ENCODE assay signal across 26 mouse cellular contexts in the genomic region with DNA sequence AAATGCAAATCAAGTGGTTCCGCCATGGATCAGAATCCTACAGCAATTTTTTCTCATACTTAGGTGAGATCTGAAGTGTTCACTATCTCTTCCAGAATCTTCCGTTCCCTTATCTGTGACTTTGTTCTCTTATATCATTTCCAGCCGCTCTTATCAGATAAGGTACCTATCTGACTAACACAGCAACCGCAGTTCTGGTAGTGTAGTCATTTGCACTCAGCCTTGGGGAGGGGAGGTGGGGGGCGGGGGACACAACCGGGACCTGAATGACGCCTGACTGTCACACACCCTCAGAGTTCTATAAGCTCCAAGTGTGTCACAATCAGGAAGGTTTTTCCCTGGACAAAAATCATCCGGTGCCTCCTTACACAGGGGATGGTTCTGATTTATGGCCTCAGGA. TPM values are rescaled to one million over a fixed set of nuclear protein-coding genes. Genes with fewer than 3 reads are reported as not detected.
DNase-seq lines count a peak whose midpoint lies in the region; ATAC-seq and TF ChIP-seq lines count a peak whose summit lies in the region.
"Had no signal": no experiment of that assay in that cellular context is flagged by ENCODE, and none has a peak within 500 bp of the region (broad histone marks: within the 10 kb centered on the region; RNA-seq: fewer than 3 reads in every experiment).

No protein-coding gene starts in this region.

- 35% methylated on average over 8 of the region's 8 CpGs for WGBS in intestine, postnatal 0 days

- H3K27ac ChIP-seq in intestine, postnatal 0 days (ENCODE audit: low read depth, low read length): no peak overlapping the region
- H3K27ac ChIP-seq: embryonic facial prominence, embryonic 13.5 days; forebrain, embryonic 10.5 days; forebrain, embryonic 15.5 days; heart, embryonic 10.5 days; heart, embryonic 15.5 days; lung, embryonic 15.5 days; midbrain, embryonic 10.5 days; neural tube, embryonic 15.5 days had no signal

- no peak for TF ChIP-seq CTCF in intestine, postnatal 0 days (IDR thresholded peaks at IDR 0.05; ENCODE audit: low read depth)

- no peaks in the 10 kb centered on the region for H3K27me3 ChIP-seq in intestine, postnatal 0 days (replicated peaks; ENCODE audit: control insufficient read depth, insufficient read depth, low read length)
- H3K27me3 ChIP-seq: embryonic facial prominence, embryonic 13.5 days; forebrain, embryonic 15.5 days; heart, embryonic 15.5 days; lung, embryonic 15.5 days; neural tube, embryonic 15.5 days had no signal

- no peaks in the 10 kb centered on the region for H3K4me1 ChIP-seq in intestine, postnatal 0 days (replicated peaks; ENCODE audit: control insufficient read depth, insufficient read depth, low read length)
- H3K4me1 ChIP-seq: embryonic facial prominence, embryonic 13.5 days; forebrain, embryonic 10.5 days; forebrain, embryonic 15.5 days; heart, embryonic 10.5 days; heart, embryonic 15.5 days; lung, embryonic 15.5 days; midbrain, embryonic 10.5 days; neural tube, embryonic 15.5 days had no signal

- no peak overlapping the region for H3K9ac ChIP-seq in intestine, postnatal 0 days (ENCODE audit: low read depth, low read length)
- H3K9ac ChIP-seq: embryonic facial prominence, embryonic 13.5 days; forebrain, embryonic 15.5 days; heart, embryonic 15.5 days; lung, embryonic 15.5 days; neural tube, embryonic 15.5 days had no signal

- DNase-seq in 416B (ENCODE audit: low read depth): peak; percentile 80
- DNase-seq in CD4-positive, CD25-positive, alpha-beta regulatory T cell, adult 2 months (ENCODE audit: low read depth, low spot score): peak; percentile 66
- DNase-seq in spleen, adult 18-20 months: no peak
- no peak for DNase-seq in adrenal gland, postnatal 4 days (ENCODE audit: low spot score in 2 of 2)
- no peak for DNase-seq in spleen, postnatal 36 days (ENCODE audit: low spot score in 2 of 2)
- DNase-seq: adrenal gland, postnatal 10 days; B cell, adult 2 months; cerebellum, adult 18-20 months; cerebellum, postnatal 10 days; gastrocnemius, postnatal 25 days; heart, adult 11 months; kidney, adult 18-20 months; kidney, postnatal 10 days; layer of hippocampus, adult 9-11 months; right cerebral cortex, adult 18-20 months had no signal

- H3K4me3 ChIP-seq in intestine, postnatal 0 days (ENCODE audit: low read depth, low read length): no peak overlapping the region
- H3K4me3 ChIP-seq: embryonic facial prominence, embryonic 13.5 days; forebrain, embryonic 10.5 days; forebrain, embryonic 15.5 days; heart, embryonic 10.5 days; heart, embryonic 15.5 days; lung, embryonic 15.5 days; midbrain, embryonic 10.5 days; neural tube, embryonic 15.5 days had no signal

- peak overlapping the region; percentile 25; the same call in 1 of the 2 replicates for H3K4me2 ChIP-seq in intestine, postnatal 0 days (replicated peaks; ENCODE audit: low read depth)
- H3K4me2 ChIP-seq: embryonic facial prominence, embryonic 13.5 days; forebrain, embryonic 15.5 days; heart, embryonic 15.5 days; lung, embryonic 15.5 days; neural tube, embryonic 15.5 days had no signal

- ATAC-seq in activated CD4-positive, CD25-positive, alpha-beta regulatory T cell, adult 4 months: peak; percentile 70
- ATAC-seq in intestine, postnatal 0 days: no peak
- ATAC-seq: forebrain, embryonic 15.5 days; hindbrain, embryonic 16.5 days had no signal

- H3K9me3 ChIP-seq in intestine, postnatal 0 days (ENCODE audit: control insufficient read depth): no peaks in the 10 kb centered on the region
- H3K9me3 ChIP-seq: embryonic facial prominence, embryonic 13.5 days; forebrain, embryonic 10.5 days; forebrain, embryonic 15.5 days; heart, embryonic 10.5 days; heart, embryonic 15.5 days; lung, embryonic 15.5 days; midbrain, embryonic 10.5 days; neural tube, embryonic 15.5 days had no signal

- H3K36me3 ChIP-seq in intestine, postnatal 0 days (ENCODE audit: control insufficient read depth, insufficient read depth): no peaks in the 10 kb centered on the region
- H3K36me3 ChIP-seq: embryonic facial prominence, embryonic 13.5 days; forebrain, embryonic 10.5 days; forebrain, embryonic 15.5 days; heart, embryonic 10.5 days; heart, embryonic 15.5 days; lung, embryonic 15.5 days; midbrain, embryonic 10.5 days; neural tube, embryonic 15.5 days had no signal

RNA-seq across cellular contexts. Expression of a gene that starts 51.8 kb away (rescaled TPM):
- polyA plus RNA-seq in activated CD4-positive, CD25-positive, alpha-beta regulatory T cell, adult 4 months (2017; shearing (Covaris generic)): 1 to 10 TPM; 2.8 to 3.1 TPM
- 32.4 and 36.6 TPM in 2 replicates for polyA plus RNA-seq in intestine, postnatal 0 days (2015; fragmentation: Nextera tagmentation; extraction: Ambion mirVana)
- total RNA-seq in adrenal gland, postnatal 4 days (2021): 10 to 100 TPM; 19.9 to 21.5 TPM

RNA-seq across cellular contexts. Expression of a gene that starts 54.6 kb away (rescaled TPM):
- polyA plus RNA-seq in activated CD4-positive, CD25-positive, alpha-beta regulatory T cell, adult 4 months (2017; shearing (Covaris generic)): 10 to 100 TPM; 34.7 to 43.2 TPM
- polyA plus RNA-seq in intestine, postnatal 0 days (2015; fragmentation: Nextera tagmentation; extraction: Ambion mirVana): 197 and 204 TPM in 2 replicates
- 10 to 100 TPM; 47.8 to 55.9 TPM for total RNA-seq in adrenal gland, postnatal 4 days (2021)

Comparison
In these comparisons a context has a peak if more than half of its experiments do, and no peak if none do; other contexts are left out.
1. DNase-seq: peak in 416B (single experiment) and CD4-positive, CD25-positive, alpha-beta regulatory T cell, adult 2 months (single experiment); none in spleen, adult 18-20 months (0 of 2), adrenal gland, postnatal 4 days (0 of 2) and spleen, postnatal 36 days (0 of 2).